Mouse (Mus musculus): ENCODE results near the gene 3110082I17Rik.

DNA sequence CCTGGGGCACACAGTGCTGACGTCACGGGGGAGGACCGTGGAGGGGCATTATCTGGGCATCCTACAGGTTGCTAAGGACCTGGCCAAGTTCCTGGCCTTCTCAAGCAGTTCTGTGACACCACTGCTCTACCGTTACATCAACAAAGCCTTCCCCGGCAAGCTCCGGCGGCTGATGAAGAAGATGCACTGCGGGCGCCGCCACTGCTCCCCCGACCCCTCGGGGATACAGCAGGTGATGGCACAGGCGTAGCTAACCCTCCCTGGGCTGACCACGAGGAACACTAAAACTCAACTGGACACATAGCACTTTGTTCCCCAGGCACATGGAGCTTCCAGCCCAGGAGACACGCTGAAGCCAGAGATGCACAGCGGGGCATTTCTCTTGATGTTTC is 67.1 kb downstream of the 3110082I17Rik start:
- TF ChIP-seq CTCF (IDR thresholded peaks at IDR 0.05; ENCODE audit: extremely low read depth, insufficient read length, insufficient replicate concordance, low read depth, low read length): no peak
- TF ChIP-seq POLR2A (IDR thresholded peaks at IDR 0.05; ENCODE audit: low read depth, low read length): no peak
